Mouse (Mus musculus) neutrophil, adult 59 days (primary cell): Measurements from ENCODE around the gene Hint2. TPM values are rescaled to one million over a fixed set of nuclear protein-coding genes. Genes with fewer than 3 reads are reported as not detected.

Experiments
- total RNA-seq, 2 experiments: library from RNA; stranded (reverse); gene quantifications; 1 replicate in 1 of 2; 2 replicates in 1 of 2; pipeline ENCODE4 v1.2.4; 2023

The Hint2 gene
- 10 to 100 TPM in 1 of 2 experiments, 1 to 10 TPM in 1; 8.7 to 10.2 TPM for total RNA-seq

GRCm38 (mm10) chr4:43656339-43657109 lies at the start of gene Hint2:
Gene Hint2 (minus strand): TSS chr4:43656466.

GRCm38 (mm10) chr4:43700707-43701106 lies 44.4 kb upstream of the Hint2 start, which contains the start of gene Olfr70:
Gene Olfr70 (minus strand): TSS chr4:43700807.

GRCm38 (mm10) chr4:43668782-43669427 lies 12.6 kb upstream of the Hint2 start, which contains the start of the genes Tmem8b and Fam221b:
Gene Tmem8b (plus strand): TSS chr4:43668971.
Gene Fam221b (minus strand): TSS chr4:43669145.

GRCm38 (mm10) chr4:43653161-43654015 lies 2.9 kb downstream of the Hint2 start, which contains the start of gene Spag8:
Gene Spag8 (minus strand): TSS chr4:43653594.

GRCm38 (mm10) chr4:43631046-43631955 lies 25.0 kb downstream of the Hint2 start, which contains the start of gene Npr2:
Gene Npr2 (plus strand): TSS chr4:43631935.

Other genes with a start within 250 kb of the Hint2 start
- gene Fam166b, start 227.3 kb downstream of the Hint2 start, total RNA-seq = not detected
- 1 to 10 TPM; 5.8 to 8.1 TPM for gene Tesk1, start 214.5 kb downstream of the Hint2 start, total RNA-seq
- gene Cd72, start 201.8 kb downstream of the Hint2 start, total RNA-seq = 10 to 100 TPM in 1 of 2 experiments, 1 to 10 TPM in 1; 2.2 to 24.5 TPM
- gene Sit1, start 172.7 kb downstream of the Hint2 start, total RNA-seq = under 1 TPM in 1 of 2 experiments, not detected in 1; 0.31 TPM
- gene Ccdc107, start 163.6 kb downstream of the Hint2 start, total RNA-seq = 1 to 10 TPM; 5.1 to 5.2 TPM
- 10 to 100 TPM; 31.2 to 32.1 TPM for gene Arhgef39, start 156.8 kb downstream of the Hint2 start, total RNA-seq
- 1 to 10 TPM; 1.1 to 2.6 TPM for gene Car9, start 149.5 kb downstream of the Hint2 start, total RNA-seq
- gene Tpm2, start 132.7 kb downstream of the Hint2 start, total RNA-seq = under 1 TPM; 0.60 to 0.68 TPM
- 10 to 100 TPM; 67.4 to 72.8 TPM for gene Creb3, start 94.1 kb downstream of the Hint2 start, total RNA-seq
- 100 to 1,000 TPM; 547 to 593 TPM for gene Tln1, start 93.8 kb downstream of the Hint2 start, total RNA-seq
- gene Rgp1, start 77.8 kb downstream of the Hint2 start, total RNA-seq = 10 to 100 TPM; 47.1 to 49.4 TPM
- 10 to 100 TPM; 28.4 to 32.8 TPM for gene Gba2, start 77.6 kb downstream of the Hint2 start, total RNA-seq
- not detected for gene Msmp, start 72.0 kb downstream of the Hint2 start, total RNA-seq
- under 1 TPM; 0.33 to 0.80 TPM for gene Npr2, start 24.5 kb downstream of the Hint2 start, total RNA-seq
- gene Spag8, start 2.9 kb downstream of the Hint2 start, total RNA-seq = not detected
- gene Tmem8b, start 12.5 kb upstream of the Hint2 start, total RNA-seq = under 1 TPM; 0.60 to 0.66 TPM
- gene Fam221b, start 12.7 kb upstream of the Hint2 start, total RNA-seq = under 1 TPM in 1 of 2 experiments, not detected in 1; 0.11 TPM
- not detected for gene Olfr70, start 44.3 kb upstream of the Hint2 start, total RNA-seq
- not detected for gene Olfr71, start 53.8 kb upstream of the Hint2 start, total RNA-seq
- not detected for gene Hrct1, start 70.7 kb upstream of the Hint2 start, total RNA-seq
- not detected for gene Spaar, start 73.6 kb upstream of the Hint2 start, total RNA-seq
- gene Olfr159, start 114.5 kb upstream of the Hint2 start, total RNA-seq = not detected
- gene Olfr156, start 167.4 kb upstream of the Hint2 start, total RNA-seq = not detected
- gene Olfr157, start 183.7 kb upstream of the Hint2 start, total RNA-seq = not detected
- gene Olfr155, start 195.1 kb upstream of the Hint2 start, total RNA-seq = not detected
- gene Reck, start 219.1 kb upstream of the Hint2 start, total RNA-seq = 10 to 100 TPM; 10.7 to 18.1 TPM